Mouse (Mus musculus): ENCODE measurements at regions not wholly inside any gene's neighbourhood (a gene's known extent, or its start where the extent isn't known, plus 50 kb on each side); places are given as distances from the start of the nearest gene placed in this dataset.

DNA sequence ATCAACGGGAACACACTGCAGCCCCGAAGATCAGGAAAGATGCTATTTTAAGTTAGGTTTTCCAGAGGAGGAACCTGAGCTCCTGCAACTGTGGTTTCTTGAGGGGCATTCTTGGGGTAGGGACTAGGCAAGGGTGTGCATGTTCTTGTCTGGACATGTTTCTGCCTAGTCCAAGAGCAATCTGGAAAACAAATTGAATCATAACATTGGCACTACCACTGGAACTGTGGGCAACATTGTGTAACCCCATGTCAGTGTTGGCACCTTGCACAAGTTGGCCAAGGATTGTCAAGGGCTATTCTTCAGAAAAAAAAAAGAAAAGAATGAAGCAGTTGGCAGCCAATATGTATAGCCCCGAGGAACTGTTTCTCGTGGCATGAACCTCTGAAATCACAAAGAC is 80.3 kb upstream of the Fam49a start:
- Histone ChIP-seq H3K4me2 (replicated peaks; ENCODE audit: low read depth) (no peak overlapping the region), H3K4me1 (replicated peaks; ENCODE audit: control insufficient read depth, insufficient read depth) (no peaks in the 10 kb centered on the region), H3K27ac (replicated peaks) (no peak overlapping the region), H3K4me3 (ENCODE audit: low read depth, low read length) (no peak overlapping the region), H3K9ac (ENCODE audit: low read length) (no peak overlapping the region), H3K9me3 (ENCODE audit: control insufficient read depth, low read length) (no peaks in the 10 kb centered on the region), H3K27me3 (ENCODE audit: control insufficient read depth, insufficient read depth, low read length) (no peaks in the 10 kb centered on the region), H3K36me3 (ENCODE audit: control insufficient read depth, insufficient read depth, low read length) (no peaks in the 10 kb centered on the region)
- TF ChIP-seq EP300 (optimal IDR thresholded peaks at IDR 0.05) (no peak), CTCF (IDR thresholded peaks at IDR 0.05; ENCODE audit: low read depth) (no peak)
- ATAC-seq (ENCODE audit: low FRiP score, low TSS enrichment) (no peak), DNase-seq (ENCODE audit: low spot score) (no peak)
- 77% methylated on average over 4 of the region's 4 CpGs for WGBS

DNA sequence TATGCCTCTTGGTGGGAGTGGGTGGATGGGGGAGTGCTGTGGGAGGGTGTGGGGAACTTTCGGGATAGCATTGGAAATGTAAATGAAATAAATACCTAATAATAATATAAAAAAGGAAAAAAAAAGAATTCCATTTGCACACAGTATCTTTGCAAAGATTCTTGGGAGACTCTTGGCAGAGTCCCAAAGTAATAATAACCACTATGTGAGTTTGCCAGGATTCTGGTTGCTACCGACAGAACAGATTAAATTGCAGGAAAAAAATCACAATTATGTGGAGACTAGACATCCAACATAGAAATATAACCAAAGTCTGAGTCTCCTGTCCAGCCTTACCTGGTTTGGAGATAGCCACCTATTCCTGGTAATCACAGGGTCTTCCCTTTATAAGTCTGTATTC is 75.6 kb upstream of the Fam49a start:
- H3K9me3 ChIP-seq (ENCODE audit: control insufficient read depth, low read length) = no peaks in the 10 kb centered on the region
- DNase-seq (ENCODE audit: low spot score) (no peak), ATAC-seq (ENCODE audit: low FRiP score, low TSS enrichment) (no peak)
- H3K4me1 ChIP-seq (replicated peaks; ENCODE audit: control insufficient read depth, insufficient read depth) = no peaks in the 10 kb centered on the region
- no peak overlapping the region for H3K4me2 ChIP-seq (replicated peaks; ENCODE audit: low read depth)
- no peak for TF ChIP-seq CTCF (IDR thresholded peaks at IDR 0.05; ENCODE audit: low read depth)
- no peak for TF ChIP-seq EP300 (optimal IDR thresholded peaks at IDR 0.05)
- no peaks in the 10 kb centered on the region for H3K36me3 ChIP-seq (ENCODE audit: control insufficient read depth, insufficient read depth, low read length)
- no peak overlapping the region for H3K27ac ChIP-seq (replicated peaks)
- H3K9ac ChIP-seq (ENCODE audit: low read length) = no peak overlapping the region
- 56% methylated on average over 2 of the region's 2 CpGs for WGBS
- H3K4me3 ChIP-seq (ENCODE audit: low read depth, low read length) = no peak overlapping the region
- H3K27me3 ChIP-seq (ENCODE audit: control insufficient read depth, insufficient read depth, low read length) = no peaks in the 10 kb centered on the region

DNA sequence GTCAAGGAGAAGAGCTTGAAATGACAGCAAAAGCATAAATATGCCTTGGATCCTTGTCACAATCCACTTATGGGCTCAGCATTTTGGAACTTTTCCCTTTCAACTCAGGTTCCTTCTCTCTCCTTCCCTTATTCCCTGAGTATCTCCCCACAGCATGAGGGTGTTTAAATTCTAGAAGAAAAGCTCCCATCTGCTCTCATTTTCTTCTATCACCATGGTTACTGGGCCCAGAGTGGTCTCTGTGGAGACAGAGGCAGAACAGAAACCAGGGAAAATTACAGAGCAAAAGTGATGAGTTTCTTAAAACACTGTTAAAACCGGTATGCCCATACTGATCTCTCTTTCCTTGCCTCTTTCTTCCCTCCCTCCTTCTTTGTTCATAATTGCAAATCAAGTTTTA is 66.9 kb upstream of the Fam49a start:
- no peaks in the 10 kb centered on the region for H3K36me3 ChIP-seq (ENCODE audit: control insufficient read depth, insufficient read depth, low read length)
- 73% methylated on average over 1 of the region's 1 CpGs for WGBS
- ATAC-seq (ENCODE audit: low FRiP score, low TSS enrichment) = no peak
- no peaks in the 10 kb centered on the region for H3K4me1 ChIP-seq (replicated peaks; ENCODE audit: control insufficient read depth, insufficient read depth)
- no peak overlapping the region for H3K9ac ChIP-seq (ENCODE audit: low read length)
- no peaks in the 10 kb centered on the region for H3K9me3 ChIP-seq (ENCODE audit: control insufficient read depth, low read length)
- H3K27me3 ChIP-seq (ENCODE audit: control insufficient read depth, insufficient read depth, low read length) = no peaks in the 10 kb centered on the region
- no peak overlapping the region for H3K4me2 ChIP-seq (replicated peaks; ENCODE audit: low read depth)
- H3K4me3 ChIP-seq (ENCODE audit: low read depth, low read length) = no peak overlapping the region
- no peak overlapping the region for H3K27ac ChIP-seq (replicated peaks)
- no peak for DNase-seq (ENCODE audit: low spot score)
- TF ChIP-seq CTCF (IDR thresholded peaks at IDR 0.05; ENCODE audit: low read depth) = no peak
- no peak for TF ChIP-seq EP300 (optimal IDR thresholded peaks at IDR 0.05)

DNA sequence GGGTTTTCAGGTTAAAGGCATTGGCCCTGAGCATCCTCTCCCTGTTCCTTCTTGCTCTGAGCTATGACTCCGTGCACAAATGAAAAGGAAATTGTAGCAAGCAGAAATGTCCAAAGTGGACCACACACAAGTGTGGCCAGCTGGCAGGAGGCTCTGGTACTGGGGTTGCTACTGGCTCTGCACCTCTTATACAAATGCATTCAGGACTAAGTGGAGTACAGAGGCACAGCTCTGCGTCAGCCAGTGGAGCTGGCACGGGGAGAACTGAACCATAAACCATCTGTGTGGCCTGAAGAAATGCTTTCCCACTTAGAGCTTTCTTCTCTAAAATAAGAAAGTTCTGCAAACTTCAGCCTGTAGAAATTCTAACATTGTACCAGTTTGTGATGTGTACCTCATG is 65.3 kb upstream of the Fam49a start:
- H3K9ac ChIP-seq (ENCODE audit: low read length) = no peak overlapping the region
- H3K4me3 ChIP-seq (ENCODE audit: low read depth, low read length) = no peak overlapping the region
- ATAC-seq (ENCODE audit: low FRiP score, low TSS enrichment) = no peak
- no peak overlapping the region for H3K27ac ChIP-seq (replicated peaks)
- TF ChIP-seq EP300 (optimal IDR thresholded peaks at IDR 0.05) (no peak), CTCF (IDR thresholded peaks at IDR 0.05; ENCODE audit: low read depth) (no peak)
- no peaks in the 10 kb centered on the region for H3K36me3 ChIP-seq (ENCODE audit: control insufficient read depth, insufficient read depth, low read length)
- no peak overlapping the region for H3K4me2 ChIP-seq (replicated peaks; ENCODE audit: low read depth)
- no peak for DNase-seq (ENCODE audit: low spot score)
- WGBS = 74% methylated on average over 3 of the region's 3 CpGs
- no peaks in the 10 kb centered on the region for H3K4me1 ChIP-seq (replicated peaks; ENCODE audit: control insufficient read depth, insufficient read depth)
- no peaks in the 10 kb centered on the region for H3K27me3 ChIP-seq (ENCODE audit: control insufficient read depth, insufficient read depth, low read length)
- no peaks in the 10 kb centered on the region for H3K9me3 ChIP-seq (ENCODE audit: control insufficient read depth, low read length)

DNA sequence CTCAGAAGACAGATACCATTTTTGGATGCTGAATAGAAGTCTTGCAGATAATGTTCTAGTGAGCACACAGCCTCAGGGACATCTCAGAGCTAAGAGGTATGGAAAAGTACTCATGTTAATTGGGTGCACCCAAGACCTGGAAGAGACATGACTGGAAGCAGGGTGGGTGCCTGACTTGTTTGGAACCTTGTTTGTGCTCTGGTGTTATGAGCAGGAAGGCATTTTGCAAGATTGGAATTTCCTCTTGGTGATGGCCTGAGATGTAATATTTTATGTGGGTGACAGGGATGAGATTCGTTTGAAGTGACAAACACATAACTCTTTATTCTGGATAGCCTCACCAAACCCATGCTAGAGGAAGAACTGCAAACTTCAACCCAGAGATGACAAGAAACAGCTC is 53.7 kb upstream of the Fam49a start:
- H3K36me3 ChIP-seq (ENCODE audit: control insufficient read depth, insufficient read depth, low read length) = no peaks in the 10 kb centered on the region
- no peak overlapping the region for H3K4me2 ChIP-seq (replicated peaks; ENCODE audit: low read depth)
- H3K4me3 ChIP-seq (ENCODE audit: low read depth, low read length) = no peak overlapping the region
- H3K9me3 ChIP-seq (ENCODE audit: control insufficient read depth, low read length) = no peaks in the 10 kb centered on the region
- 35% methylated on average over 1 of the region's 1 CpGs for WGBS
- no peaks in the 10 kb centered on the region for H3K27me3 ChIP-seq (ENCODE audit: control insufficient read depth, insufficient read depth, low read length)
- no peaks in the 10 kb centered on the region for H3K4me1 ChIP-seq (replicated peaks; ENCODE audit: control insufficient read depth, insufficient read depth)
- TF ChIP-seq CTCF (IDR thresholded peaks at IDR 0.05; ENCODE audit: low read depth) = no peak
- ATAC-seq (ENCODE audit: low FRiP score, low TSS enrichment) (no peak), DNase-seq (ENCODE audit: low spot score) (no peak)
- H3K27ac ChIP-seq (replicated peaks) = no peak overlapping the region
- no peak overlapping the region for H3K9ac ChIP-seq (ENCODE audit: low read length)

Measured in stomach, postnatal 0 days (tissue).